In genomic region chr8:57966676-57967075, GRCm38 (mm10) we compare ENCODE assay signal across 9 mouse cellular contexts.
A peak's percentile ranks its signal among the peaks of the same experiment; 100 is the strongest.
DNase-seq lines count a peak whose midpoint lies in the region; ATAC-seq and TF ChIP-seq lines count a peak whose summit lies in the region.
"Had no signal": no experiment of that assay in that cellular context is flagged by ENCODE, and none has a peak within 500 bp of the region (broad histone marks: within the 10 kb centered on the region; RNA-seq: fewer than 3 reads in every experiment).

No protein-coding gene starts in this region.

- DNase-seq in gastrocnemius, postnatal 10 days: peak; percentile 7
- no peak for DNase-seq in gastrocnemius, postnatal 4 days (ENCODE audit: low spot score in 2 of 2)
- no peak for DNase-seq in lung, postnatal 0 days (ENCODE audit: low spot score)
- DNase-seq in lung, postnatal 4 days: no peak
- DNase-seq in Patski (ENCODE audit: low read depth, low spot score): no peak
- peak; percentile 39 for DNase-seq in neural tube, embryonic 11.5 days (ENCODE audit: low spot score)
- no peak for DNase-seq in frontal cortex, postnatal 25 days (ENCODE audit: low spot score in 2 of 2)
- no peak for DNase-seq in urinary bladder, postnatal 25 days (ENCODE audit: low spot score)

- H3K9me3 ChIP-seq in lung, postnatal 0 days (ENCODE audit: low read length): no peaks in the 10 kb centered on the region
- no peaks in the 10 kb centered on the region for H3K9me3 ChIP-seq in neural tube, embryonic 11.5 days (ENCODE audit: control insufficient read depth, low read length)
- H3K9me3 ChIP-seq: lung, embryonic 15.5 days had no signal

- no peak overlapping the region for H3K4me2 ChIP-seq in lung, postnatal 0 days (replicated peaks; ENCODE audit: low read depth, low read length)
- no peak overlapping the region for H3K4me2 ChIP-seq in neural tube, embryonic 11.5 days (ENCODE audit: low read depth)
- H3K4me2 ChIP-seq: lung, embryonic 15.5 days had no signal

- TF ChIP-seq CTCF in lung, postnatal 0 days (IDR thresholded peaks at IDR 0.05): peak; percentile 55
- TF ChIP-seq CTCF in Patski (IDR thresholded peaks at IDR 0.05): peak; percentile 57

- H3K4me3 ChIP-seq in lung, postnatal 0 days (ENCODE audit: low read depth, low read length): no peak overlapping the region
- no peak overlapping the region for H3K4me3 ChIP-seq in neural tube, embryonic 11.5 days (ENCODE audit: low read depth, low read length)
- H3K4me3 ChIP-seq: lung, embryonic 15.5 days had no signal

- in situ Hi-C loops in Patski (cut with MboI; ENCODE audit: low pct_unique_long_range_greater_than_20kb): no loop called here

- CTCF ChIA-PET in Patski (lab: Charles Lee): no interaction called here

- WGBS in lung, postnatal 0 days: 19% methylated on average over 6 of the region's 6 CpGs
- WGBS in neural tube, embryonic 11.5 days: 19% methylated on average over 6 of the region's 6 CpGs

- no peak for ATAC-seq in lung, postnatal 0 days
- ATAC-seq in Patski: no peak
- ATAC-seq in neural tube, embryonic 11.5 days (ENCODE audit: insufficient read depth, low FRiP score, low TSS enrichment): no peak

- H3K36me3 ChIP-seq in lung, postnatal 0 days (ENCODE audit: insufficient read depth, low read length): no peaks in the 10 kb centered on the region
- no peaks in the 10 kb centered on the region for H3K36me3 ChIP-seq in neural tube, embryonic 11.5 days (ENCODE audit: control insufficient read depth, insufficient read depth, low read length)
- H3K36me3 ChIP-seq: lung, embryonic 15.5 days had no signal

- TF ChIP-seq EP300 in lung, postnatal 0 days (IDR thresholded peaks at IDR 0.05): no peak

- H3K27ac ChIP-seq in lung, postnatal 0 days (ENCODE audit: low read length): no peak overlapping the region
- no peak overlapping the region for H3K27ac ChIP-seq in neural tube, embryonic 11.5 days (ENCODE audit: low read depth, low read length)
- H3K27ac ChIP-seq: lung, embryonic 15.5 days had no signal

- H3K9ac ChIP-seq in lung, postnatal 0 days (replicated peaks; ENCODE audit: low read depth): no peak overlapping the region
- H3K9ac ChIP-seq in neural tube, embryonic 11.5 days (ENCODE audit: low read length): no peak overlapping the region
- H3K9ac ChIP-seq: lung, embryonic 15.5 days had no signal

- no peaks in the 10 kb centered on the region for H3K4me1 ChIP-seq in lung, postnatal 0 days (ENCODE audit: insufficient read depth, low read depth, low read length)
- H3K4me1 ChIP-seq in neural tube, embryonic 11.5 days (ENCODE audit: control insufficient read depth, insufficient read depth, low read length): no peaks in the 10 kb centered on the region

- no peaks in the 10 kb centered on the region for H3K27me3 ChIP-seq in lung, postnatal 0 days (replicated peaks; ENCODE audit: insufficient read depth, low read length)
- peaks cover 12% of the 10 kb centered on the region for H3K27me3 ChIP-seq in Patski
- H3K27me3 ChIP-seq in neural tube, embryonic 11.5 days (ENCODE audit: control insufficient read depth, insufficient read depth, low read length): no peaks in the 10 kb centered on the region

- POLR2A ChIA-PET in Patski (lab: Charles Lee): interaction anchor here (0.6 kb wide), 1 partner anchor 394 kb away, joined by 3 read pairs; no protein-coding TSS in a partner anchor

Comparison
In these comparisons a context has a peak if more than half of its experiments do, and no peak if none do; other contexts are left out.
1. DNase-seq: peak in gastrocnemius, postnatal 10 days (single experiment) and neural tube, embryonic 11.5 days (single experiment); none in gastrocnemius, postnatal 4 days (0 of 2), lung, postnatal 0 days (single experiment), lung, postnatal 4 days (0 of 2), Patski (single experiment), frontal cortex, postnatal 25 days (0 of 2) and urinary bladder, postnatal 25 days (single experiment).